Mouse (Mus musculus): ENCODE measurements around the gene Fyb2.

DNA sequence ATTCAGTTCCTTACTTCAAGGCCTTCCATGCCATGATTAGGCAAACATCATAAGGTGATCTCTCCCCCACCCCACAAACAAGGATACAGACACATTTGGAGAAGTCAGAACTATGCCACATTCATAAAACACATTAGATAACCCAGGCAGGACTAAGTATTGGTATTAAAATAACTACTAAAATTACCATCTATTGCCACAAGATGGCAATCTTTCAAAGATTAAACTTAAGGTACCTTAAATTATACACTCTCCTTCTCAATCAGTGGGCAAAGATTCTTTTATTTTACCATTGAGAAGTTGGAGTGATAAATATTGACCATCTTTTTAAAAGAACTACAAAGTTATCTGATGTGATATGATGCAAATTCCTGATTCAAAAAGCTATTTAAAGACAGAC lies 121.0 kb downstream of the Fyb2 start:
- no peak for TF ChIP-seq CTCF (IDR thresholded peaks at IDR 0.05; ENCODE audit: control insufficient read depth, insufficient read depth, insufficient replicate concordance, low read depth, low read length)
- no peak for TF ChIP-seq POLR2A (IDR thresholded peaks at IDR 0.05; ENCODE audit: control insufficient read depth, low read depth, low read length)

Measured in testis, adult 2 months (tissue).